Mouse (Mus musculus): ENCODE measurements around the gene Tgfb3. TPM values are rescaled to one million over a fixed set of nuclear protein-coding genes. Genes with fewer than 3 reads are reported as not detected.
A peak's percentile ranks its signal among the peaks of the same experiment; 100 is the strongest.

Gene Tgfb3
- polyA plus RNA-seq, 1 experiment = not detected

DNA sequence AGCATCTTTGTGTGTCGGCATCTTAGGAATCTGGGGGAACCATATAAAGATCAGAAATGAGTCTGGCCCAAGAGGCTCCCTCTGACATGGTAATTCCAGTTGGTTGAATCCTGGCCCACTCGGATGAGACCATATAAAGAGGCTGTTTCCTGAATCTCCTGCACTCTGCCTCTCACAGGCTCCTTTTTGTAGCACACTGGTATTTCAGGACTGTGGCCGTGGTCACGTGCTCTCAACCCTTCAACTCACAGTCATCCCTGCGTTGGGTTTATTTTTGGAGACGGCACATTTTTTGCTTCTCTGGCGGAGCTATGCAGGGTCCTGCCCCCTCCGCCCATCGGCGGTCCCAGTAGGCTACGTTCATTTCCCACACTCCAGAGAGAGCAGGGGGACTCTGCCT, 25.5 kb upstream of the Tgfb3 start:
- WGBS = 43% methylated on average over 11 of the region's 11 CpGs
- Histone ChIP-seq H3K27ac (ENCODE audit: insufficient read depth, low read depth, low read length) (peak overlapping the region; percentile 52), H3K4me1 (ENCODE audit: control insufficient read depth, insufficient read depth, low read length) (peaks cover 39% of the 10 kb centered on the region), H3K4me3 (ENCODE audit: insufficient read depth, low read depth, low read length) (no peak overlapping the region)
- no peak for TF ChIP-seq CTCF (IDR thresholded peaks at IDR 0.05; ENCODE audit: insufficient read depth, low read depth, low read length)
- no peak for TF ChIP-seq POLR2A (IDR thresholded peaks at IDR 0.05; ENCODE audit: insufficient read depth, low read depth, low read length)

DNA sequence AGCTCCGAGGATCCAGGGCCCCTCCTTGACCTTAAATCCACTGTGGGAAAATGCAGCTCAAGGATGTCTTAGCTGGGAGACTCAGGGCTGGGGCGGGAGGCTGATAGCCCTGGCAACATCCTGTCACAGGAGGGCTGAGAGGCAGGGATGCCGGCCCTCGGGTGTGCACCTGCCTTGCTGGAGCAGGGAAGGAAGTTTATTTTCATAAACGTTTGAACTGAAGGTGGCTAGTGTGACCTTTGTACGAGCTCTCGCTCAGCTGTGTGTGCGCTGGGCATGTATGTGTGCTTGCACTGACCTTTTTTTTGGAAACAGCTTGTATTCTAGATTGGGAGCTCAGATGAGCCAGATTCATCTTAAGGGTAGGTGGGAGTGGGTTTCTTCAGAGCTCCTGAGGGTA, 25.0 kb upstream of the Tgfb3 start:
- H3K4me1 ChIP-seq (ENCODE audit: control insufficient read depth, insufficient read depth, low read length) = peaks cover 39% of the 10 kb centered on the region
- peak overlapping the region; percentile 52 for H3K27ac ChIP-seq (ENCODE audit: insufficient read depth, low read depth, low read length)
- 45% methylated on average over 8 of the region's 8 CpGs for WGBS
- no peak for TF ChIP-seq POLR2A (IDR thresholded peaks at IDR 0.05; ENCODE audit: insufficient read depth, low read depth, low read length)
- TF ChIP-seq CTCF (IDR thresholded peaks at IDR 0.05; ENCODE audit: insufficient read depth, low read depth, low read length) = no peak
- no peak overlapping the region for H3K4me3 ChIP-seq (ENCODE audit: insufficient read depth, low read depth, low read length)

DNA sequence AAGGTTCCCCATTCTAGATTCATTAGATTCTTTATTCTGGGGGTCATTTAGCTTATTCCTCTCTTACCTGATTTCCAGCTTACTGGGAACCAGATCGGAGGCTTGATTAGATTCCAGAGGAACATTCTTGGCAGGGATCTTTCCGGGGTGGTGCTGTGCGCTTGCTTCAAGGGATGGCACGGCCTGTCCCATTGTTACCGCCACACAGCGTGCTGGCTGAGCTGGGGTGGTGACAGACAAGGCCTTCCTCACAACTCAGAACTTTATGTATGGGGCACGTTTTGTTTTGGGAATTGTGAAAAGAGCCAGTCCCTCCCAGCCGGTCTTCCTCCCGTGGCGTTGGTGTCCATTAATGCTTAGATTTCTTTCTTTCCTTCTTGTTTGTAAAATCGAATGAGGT, 24.6 kb upstream of the Tgfb3 start:
- H3K27ac ChIP-seq (ENCODE audit: insufficient read depth, low read depth, low read length) = peak overlapping the region; percentile 52

DNA sequence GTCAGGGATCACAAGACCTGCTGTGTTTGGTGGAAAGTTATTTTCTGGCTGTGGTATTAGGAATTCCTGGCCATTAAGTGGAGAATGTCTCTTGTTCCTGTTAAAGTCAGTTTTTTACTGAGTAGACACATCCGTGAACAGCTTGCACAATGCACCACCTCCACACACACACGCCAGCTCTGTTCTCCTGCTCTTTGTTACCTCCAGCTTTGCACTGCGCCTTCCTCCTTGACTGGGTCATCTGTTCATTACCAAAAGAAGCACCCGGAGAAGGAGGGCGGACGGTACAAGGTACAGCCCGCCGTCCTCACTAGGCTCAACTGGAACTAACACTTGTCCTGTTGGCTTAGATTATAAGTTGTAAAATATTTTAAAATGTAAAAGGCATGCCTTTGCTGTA, 23.8 kb upstream of the Tgfb3 start:
- 70% methylated on average over 8 of the region's 8 CpGs for WGBS
- Histone ChIP-seq H3K27ac (ENCODE audit: insufficient read depth, low read depth, low read length) (no peak overlapping the region), H3K4me3 (ENCODE audit: insufficient read depth, low read depth, low read length) (no peak overlapping the region), H3K4me1 (ENCODE audit: control insufficient read depth, insufficient read depth, low read length) (peaks cover 39% of the 10 kb centered on the region)
- no peak for TF ChIP-seq CTCF (IDR thresholded peaks at IDR 0.05; ENCODE audit: insufficient read depth, low read depth, low read length)
- TF ChIP-seq POLR2A (IDR thresholded peaks at IDR 0.05; ENCODE audit: insufficient read depth, low read depth, low read length) = no peak

More for the DNA sequence above, 24.6 kb upstream of the Tgfb3 start:
- 50% methylated on average over 11 of the region's 11 CpGs for WGBS
- TF ChIP-seq POLR2A (IDR thresholded peaks at IDR 0.05; ENCODE audit: insufficient read depth, low read depth, low read length) (no peak), CTCF (IDR thresholded peaks at IDR 0.05; ENCODE audit: insufficient read depth, low read depth, low read length) (no peak)
- Histone ChIP-seq H3K4me3 (ENCODE audit: insufficient read depth, low read depth, low read length) (no peak overlapping the region), H3K4me1 (ENCODE audit: control insufficient read depth, insufficient read depth, low read length) (peaks cover 39% of the 10 kb centered on the region)

DNA sequence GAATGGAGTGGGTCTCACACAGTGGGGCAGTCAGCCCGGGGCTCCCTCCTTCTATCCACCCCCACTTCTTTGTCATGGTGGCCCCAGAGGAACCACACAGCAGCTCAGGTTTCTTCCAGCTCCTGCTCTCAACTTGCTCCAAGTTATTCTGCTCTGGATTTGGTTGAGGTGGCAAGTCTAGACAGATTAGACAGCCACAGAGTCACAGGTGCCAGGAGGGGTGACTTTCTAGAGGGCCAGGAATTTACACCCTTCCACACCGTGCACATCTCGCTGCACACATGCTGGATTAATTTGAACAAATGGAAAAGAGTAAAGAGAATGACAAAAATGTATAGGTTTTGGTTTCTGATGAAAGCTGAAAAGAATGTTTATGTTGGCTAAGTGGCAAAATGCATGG, 21.9 kb upstream of the Tgfb3 start:
- no peak for TF ChIP-seq POLR2A (IDR thresholded peaks at IDR 0.05; ENCODE audit: insufficient read depth, low read depth, low read length)
- TF ChIP-seq CTCF (IDR thresholded peaks at IDR 0.05; ENCODE audit: insufficient read depth, low read depth, low read length) = no peak
- Histone ChIP-seq H3K27ac (ENCODE audit: insufficient read depth, low read depth, low read length) (no peak overlapping the region), H3K4me1 (ENCODE audit: control insufficient read depth, insufficient read depth, low read length) (peaks cover 27% of the 10 kb centered on the region), H3K4me3 (ENCODE audit: insufficient read depth, low read depth, low read length) (no peak overlapping the region)
- WGBS = 84% methylated on average over 3 of the region's 3 CpGs

DNA sequence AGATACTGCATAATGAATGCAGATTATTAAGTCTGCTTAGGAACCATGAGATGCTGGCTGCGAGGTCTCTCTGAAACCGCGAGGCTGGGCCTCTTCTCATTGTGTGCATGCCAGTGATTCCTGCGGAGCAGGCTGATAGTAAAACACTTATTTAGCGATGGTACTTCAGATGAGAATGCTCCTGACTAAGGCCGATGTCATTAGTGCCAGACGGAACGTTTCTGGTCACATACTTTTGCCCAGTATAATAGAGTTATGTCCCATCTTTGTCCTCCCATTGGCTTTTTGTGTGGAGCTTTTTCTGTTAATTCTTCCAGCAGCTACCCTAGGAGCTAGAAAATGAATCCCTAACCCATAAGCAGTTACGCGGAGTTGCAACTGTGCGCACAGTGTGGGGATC, 18.9 kb upstream of the Tgfb3 start:
- peaks cover 2% of the 10 kb centered on the region for H3K4me1 ChIP-seq (ENCODE audit: control insufficient read depth, insufficient read depth, low read length)
- no peak overlapping the region for H3K27ac ChIP-seq (ENCODE audit: insufficient read depth, low read depth, low read length)
- WGBS = 78% methylated on average over 11 of the region's 11 CpGs
- TF ChIP-seq POLR2A (IDR thresholded peaks at IDR 0.05; ENCODE audit: insufficient read depth, low read depth, low read length) (no peak), CTCF (IDR thresholded peaks at IDR 0.05; ENCODE audit: insufficient read depth, low read depth, low read length) (no peak)
- H3K4me3 ChIP-seq (ENCODE audit: insufficient read depth, low read depth, low read length) = no peak overlapping the region

DNA sequence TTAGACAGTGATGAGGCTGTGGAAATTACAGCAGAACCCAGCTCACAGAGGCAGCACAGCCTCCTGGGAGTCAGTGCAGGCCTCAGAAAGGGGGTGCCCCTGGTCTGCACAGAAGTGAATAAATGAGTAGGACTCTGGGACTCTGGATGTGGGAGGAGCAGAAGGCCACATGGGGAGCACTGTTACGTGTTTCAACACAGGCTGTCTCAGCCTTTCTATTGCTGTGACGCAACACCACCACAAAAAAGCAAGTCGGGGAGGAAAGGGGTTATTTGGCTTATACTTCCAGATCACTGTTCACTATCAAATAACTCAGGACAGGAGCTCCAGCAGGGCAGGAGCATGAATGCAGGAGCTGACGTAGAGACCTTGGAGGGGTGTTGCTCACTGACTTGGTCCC, 17.0 kb upstream of the Tgfb3 start:
- WGBS = 72% methylated on average over 4 of the region's 4 CpGs
- no peak for TF ChIP-seq POLR2A (IDR thresholded peaks at IDR 0.05; ENCODE audit: insufficient read depth, low read depth, low read length)
- no peak for TF ChIP-seq CTCF (IDR thresholded peaks at IDR 0.05; ENCODE audit: insufficient read depth, low read depth, low read length)
- H3K4me3 ChIP-seq (ENCODE audit: insufficient read depth, low read depth, low read length) = no peak overlapping the region
- H3K4me1 ChIP-seq (ENCODE audit: control insufficient read depth, insufficient read depth, low read length) = peaks cover 9% of the 10 kb centered on the region; the same call in 1 of the 2 replicates
- no peak overlapping the region for H3K27ac ChIP-seq (ENCODE audit: insufficient read depth, low read depth, low read length)

DNA sequence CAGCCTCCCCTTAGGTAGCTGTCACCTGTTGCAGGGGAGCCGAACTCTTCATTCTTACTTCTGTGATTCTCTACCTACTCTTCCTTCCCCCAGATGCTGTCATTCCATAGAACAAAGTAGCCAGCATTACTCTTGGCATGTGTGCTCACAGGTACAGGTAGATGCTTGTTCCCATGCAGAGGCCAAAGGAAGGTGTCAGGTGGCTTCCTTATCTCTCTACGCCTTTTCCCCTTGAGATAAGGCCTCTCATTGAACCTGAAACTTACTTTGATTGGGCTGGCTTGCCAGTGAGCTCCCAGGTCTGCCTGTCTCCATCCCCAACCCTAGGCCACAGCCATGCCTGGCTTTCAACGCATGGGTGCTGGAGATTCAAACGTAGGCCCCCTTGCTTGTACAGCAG, 15.2 kb upstream of the Tgfb3 start:
- WGBS = 96% methylated on average over 4 of the region's 4 CpGs
- TF ChIP-seq CTCF (IDR thresholded peaks at IDR 0.05; ENCODE audit: insufficient read depth, low read depth, low read length) = no peak
- no peak for TF ChIP-seq POLR2A (IDR thresholded peaks at IDR 0.05; ENCODE audit: insufficient read depth, low read depth, low read length)
- Histone ChIP-seq H3K4me1 (ENCODE audit: control insufficient read depth, insufficient read depth, low read length) (peaks cover 17% of the 10 kb centered on the region; the same call in 1 of the 2 replicates), H3K4me3 (ENCODE audit: insufficient read depth, low read depth, low read length) (no peak overlapping the region), H3K27ac (ENCODE audit: insufficient read depth, low read depth, low read length) (no peak overlapping the region)

DNA sequence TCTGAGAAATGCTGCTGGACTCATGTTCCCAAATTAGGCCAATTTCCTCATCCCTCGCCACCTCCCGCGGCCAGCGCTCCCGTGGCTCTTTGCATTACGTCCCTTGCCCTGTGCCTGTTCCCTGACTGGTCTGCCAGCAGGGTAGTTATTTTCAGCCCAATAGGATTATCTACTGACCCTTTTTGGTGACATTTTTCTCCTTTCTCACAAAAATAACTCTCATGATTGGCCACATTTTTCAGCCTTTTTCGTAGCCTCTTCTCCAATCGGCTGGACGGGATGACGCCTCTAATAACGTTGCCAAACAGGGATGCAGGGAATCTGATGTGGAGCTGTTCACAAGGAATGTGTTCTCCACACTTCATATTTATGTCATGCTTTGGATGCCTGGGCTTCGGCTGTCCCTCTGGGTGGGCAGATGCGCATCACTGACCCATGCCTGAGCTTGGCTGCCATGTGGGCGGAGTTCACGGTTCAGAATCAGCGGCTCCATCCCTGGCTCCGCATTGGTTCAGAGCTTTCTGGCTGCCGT, 12.8 kb upstream of the Tgfb3 start:
- Histone ChIP-seq H3K27ac (ENCODE audit: insufficient read depth, low read depth, low read length) (no peak overlapping the region), H3K4me1 (ENCODE audit: control insufficient read depth, insufficient read depth, low read length) (peaks cover 28% of the 10 kb centered on the region), H3K4me3 (ENCODE audit: insufficient read depth, low read depth, low read length) (no peak overlapping the region)
- 59% methylated on average over 18 of the region's 18 CpGs for WGBS
- TF ChIP-seq CTCF (IDR thresholded peaks at IDR 0.05; ENCODE audit: insufficient read depth, low read depth, low read length) (no peak), POLR2A (IDR thresholded peaks at IDR 0.05; ENCODE audit: insufficient read depth, low read depth, low read length) (no peak)

DNA sequence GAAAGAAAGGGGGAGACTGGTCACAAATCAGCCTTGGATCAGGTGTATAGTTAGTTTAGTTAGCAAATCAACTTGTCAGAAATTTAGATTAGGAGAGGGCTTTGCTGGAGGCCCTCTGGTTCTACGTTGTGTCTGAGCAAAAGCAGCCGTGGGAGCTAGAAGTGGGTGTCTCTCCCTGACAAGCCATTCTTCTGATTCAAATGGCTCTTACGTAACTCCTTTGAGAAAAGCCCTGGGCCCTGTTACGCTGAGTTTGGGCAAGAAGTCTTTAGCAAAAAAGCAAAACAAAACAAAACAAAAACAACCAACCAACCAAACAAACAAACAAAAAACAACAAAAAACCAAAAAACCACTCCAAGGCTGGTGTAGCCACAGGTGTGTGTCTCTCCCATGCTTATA, 11.9 kb upstream of the Tgfb3 start:
- Histone ChIP-seq H3K4me1 (ENCODE audit: control insufficient read depth, insufficient read depth, low read length) (peaks cover 36% of the 10 kb centered on the region), H3K4me3 (ENCODE audit: insufficient read depth, low read depth, low read length) (no peak overlapping the region), H3K27ac (ENCODE audit: insufficient read depth, low read depth, low read length) (no peak overlapping the region)
- no peak for TF ChIP-seq CTCF (IDR thresholded peaks at IDR 0.05; ENCODE audit: insufficient read depth, low read depth, low read length)
- no peak for TF ChIP-seq POLR2A (IDR thresholded peaks at IDR 0.05; ENCODE audit: insufficient read depth, low read depth, low read length)
- WGBS = 33% methylated on average over 4 of the region's 4 CpGs
